Mouse (Mus musculus) cerebellum, adult 8-10 months (tissue): Measurements from ENCODE around the gene Gm20388.
A peak's percentile ranks its signal among the peaks of the same experiment; 100 is the strongest.
"Not testable (repeated sequence)": the region's sequence is repeated elsewhere in the genome, so short reads cannot be mapped to it uniquely, and the experiment has no call there.

Source experiments
- DNase-seq: peaks from one replicate; pipeline ENCODE4 v3.0.0; 2022

The Gm20388 gene

DNA sequence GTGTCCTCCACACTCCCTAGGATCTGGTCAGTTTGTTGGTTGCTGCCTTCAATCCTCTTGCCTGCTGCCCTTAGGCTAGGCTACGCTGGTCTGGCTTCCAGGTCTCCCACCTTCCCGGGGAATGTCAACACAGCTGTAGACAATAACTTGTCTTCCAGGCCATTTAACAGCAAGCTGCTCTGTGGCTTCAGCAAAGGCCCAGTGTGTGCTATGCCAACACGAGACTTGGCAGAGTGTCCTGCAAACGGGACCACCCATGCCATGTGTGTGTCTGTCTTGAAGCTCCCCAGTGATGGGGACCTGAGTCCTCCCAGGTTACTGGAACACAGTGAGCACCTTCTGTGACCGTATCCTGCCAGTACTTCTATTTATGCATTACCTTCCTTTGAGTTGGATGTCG lies 1493.2 kb downstream of the Gm20388 start:
- no peak for DNase-seq

DNA sequence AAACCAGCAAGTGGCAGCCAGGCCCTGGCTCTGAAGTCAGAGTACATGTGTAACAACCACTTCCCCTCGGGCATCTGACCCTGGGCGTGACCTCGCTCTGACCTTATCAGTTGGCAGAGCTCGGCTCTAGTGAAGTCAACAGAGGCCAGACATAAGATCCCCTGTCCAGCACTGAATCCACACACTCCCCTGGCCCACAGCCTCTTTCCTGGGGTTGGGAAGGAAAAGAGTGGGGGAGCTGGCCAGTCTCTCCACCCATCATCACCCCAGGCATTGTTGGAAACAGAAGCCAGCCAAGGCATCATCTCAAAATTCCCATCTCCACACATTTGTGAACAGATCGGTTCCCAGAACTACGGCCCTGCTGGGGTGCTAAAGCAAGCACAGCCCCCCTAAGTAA lies 1507.4 kb downstream of the Gm20388 start:
- DNase-seq, result no peak

DNA sequence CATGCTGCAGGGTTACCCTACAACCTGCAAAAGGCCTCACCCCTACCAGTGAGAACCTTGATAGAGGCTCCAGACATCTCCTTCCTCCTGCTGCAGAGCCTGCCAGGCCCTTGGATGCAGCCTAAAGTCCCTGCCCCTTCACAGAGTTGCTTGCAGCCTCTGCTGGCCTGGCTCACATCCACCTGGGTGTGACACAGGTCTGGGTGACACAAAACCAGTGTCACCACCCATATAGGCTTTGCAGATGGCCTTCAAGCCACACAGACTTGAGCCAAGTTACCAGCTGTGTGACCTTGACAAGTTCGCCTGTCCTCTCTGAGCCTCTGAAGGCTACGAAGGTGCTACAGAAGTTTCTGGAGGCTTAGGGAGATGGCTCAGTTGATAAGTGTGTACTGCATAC lies 1508.9 kb downstream of the Gm20388 start:
- DNase-seq, result no peak

DNA sequence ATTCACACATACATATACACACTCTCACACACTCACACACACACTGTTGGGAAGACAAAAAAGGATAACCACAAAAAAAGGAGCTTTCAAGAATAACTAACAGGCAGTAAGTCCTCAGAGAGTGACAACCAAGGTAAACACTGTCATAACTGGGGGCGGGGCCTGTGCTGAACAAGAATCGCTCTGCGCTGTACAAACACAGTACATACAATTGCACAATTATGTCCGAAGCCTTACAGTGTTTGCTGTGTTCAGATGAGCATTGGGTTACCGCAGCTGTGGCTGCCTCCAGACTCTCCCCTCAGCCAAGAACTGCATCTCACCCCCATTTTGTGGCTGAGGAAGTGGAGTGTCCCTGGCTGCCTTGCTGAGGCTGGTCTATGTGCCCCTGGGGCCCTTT lies 1510.4 kb downstream of the Gm20388 start:
- no peak for DNase-seq

DNA sequence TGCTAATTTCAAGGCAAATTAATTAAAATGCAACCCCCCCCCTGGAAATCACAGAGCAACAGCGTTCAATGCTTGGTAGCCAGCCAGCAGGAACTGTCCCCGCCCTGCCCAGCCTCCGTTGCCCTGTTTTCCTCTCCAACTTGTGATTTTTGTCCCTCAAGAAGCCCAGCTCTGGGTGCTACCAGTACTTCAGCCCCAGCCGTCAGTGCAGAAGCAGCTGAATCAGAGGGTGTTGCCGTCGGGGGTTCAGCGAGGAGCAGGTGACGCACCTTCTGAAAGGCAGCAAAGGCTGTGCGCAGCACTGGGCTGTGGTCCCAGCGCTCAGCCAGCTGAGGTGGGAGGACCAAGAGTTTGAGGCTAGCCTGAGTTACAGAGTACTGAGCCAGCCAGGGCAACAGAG lies 1513.4 kb downstream of the Gm20388 start:
- no peak for DNase-seq

DNA sequence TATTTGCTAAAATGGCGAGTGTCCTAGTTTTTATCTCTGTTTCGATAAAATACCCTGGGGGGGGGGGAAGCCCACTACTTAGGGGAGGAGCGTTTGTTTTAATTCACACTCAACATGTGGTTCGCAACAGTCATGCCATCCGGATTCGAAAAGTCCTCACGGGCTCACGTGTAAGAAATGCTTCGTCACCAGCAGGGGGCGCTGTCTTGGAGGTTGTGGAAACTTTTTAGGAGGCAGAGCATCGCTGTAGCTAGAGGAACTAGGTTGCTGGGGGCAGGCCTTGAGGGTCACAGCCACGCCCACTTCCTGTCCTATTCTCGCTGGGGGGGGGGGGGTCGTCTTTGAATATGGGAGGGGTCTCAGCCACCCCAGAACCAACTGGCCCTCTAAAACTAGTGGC lies 1514.0 kb downstream of the Gm20388 start:
- no peak for DNase-seq

DNA sequence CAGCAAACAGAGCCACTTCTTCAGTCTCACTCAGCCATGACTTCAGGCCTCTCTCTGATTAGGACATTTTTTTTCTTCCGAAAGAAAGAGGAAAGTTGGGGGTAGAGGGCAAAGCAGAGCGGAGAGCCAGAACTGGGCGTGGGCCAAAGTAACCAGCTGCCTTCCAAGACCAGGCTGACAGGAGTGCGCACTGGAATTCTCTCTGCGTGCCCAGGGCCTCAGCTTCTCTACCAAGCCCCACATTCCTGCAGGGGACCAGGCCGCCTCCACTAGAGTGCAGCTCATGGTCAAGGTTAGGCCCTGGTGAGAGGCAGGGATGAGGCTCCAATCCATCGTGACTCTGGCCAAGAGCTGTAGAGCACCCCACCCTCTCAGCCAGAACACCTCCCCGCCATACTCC lies 1520.9 kb downstream of the Gm20388 start:
- DNase-seq, result no peak

DNA sequence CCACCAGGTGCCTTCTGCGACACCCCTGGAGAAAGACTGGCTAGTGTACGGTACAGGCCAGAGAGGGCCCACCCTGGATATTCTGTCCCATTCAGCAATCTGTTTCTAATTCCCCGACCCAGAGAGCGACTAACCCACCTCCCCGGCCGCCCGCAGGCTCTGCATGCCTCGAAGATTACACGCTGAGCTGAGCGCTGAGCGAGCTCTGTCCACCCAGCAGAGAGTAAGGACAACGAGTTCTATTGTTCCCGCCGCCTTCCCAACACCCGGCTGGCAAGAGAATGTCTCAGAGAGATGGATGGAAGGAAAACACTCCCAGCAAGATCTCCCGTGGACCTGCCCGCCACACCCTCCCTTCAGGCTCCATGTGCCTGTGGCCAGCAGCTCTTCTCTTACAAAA lies 1522.8 kb downstream of the Gm20388 start:
- no peak for DNase-seq

DNA sequence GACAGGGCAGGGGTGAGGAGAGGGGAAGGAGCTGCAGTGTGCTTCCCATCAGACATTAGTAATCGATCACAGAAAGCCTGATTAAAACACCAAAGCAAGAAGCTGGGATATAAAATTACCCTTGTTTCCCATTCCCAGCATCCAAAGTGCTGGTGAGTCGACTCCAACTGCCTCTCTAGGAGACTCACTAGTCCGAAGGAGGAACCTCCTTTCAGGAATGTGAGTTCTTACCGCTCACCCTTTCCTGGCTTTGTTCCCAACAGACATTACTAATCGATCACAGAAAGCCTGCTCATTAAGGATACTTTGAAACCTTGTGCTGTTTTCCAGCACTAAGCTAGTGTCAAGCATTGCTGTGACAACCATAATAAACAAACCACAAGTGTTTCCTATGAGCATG lies 1526.0 kb downstream of the Gm20388 start:
- no peak for DNase-seq

DNA sequence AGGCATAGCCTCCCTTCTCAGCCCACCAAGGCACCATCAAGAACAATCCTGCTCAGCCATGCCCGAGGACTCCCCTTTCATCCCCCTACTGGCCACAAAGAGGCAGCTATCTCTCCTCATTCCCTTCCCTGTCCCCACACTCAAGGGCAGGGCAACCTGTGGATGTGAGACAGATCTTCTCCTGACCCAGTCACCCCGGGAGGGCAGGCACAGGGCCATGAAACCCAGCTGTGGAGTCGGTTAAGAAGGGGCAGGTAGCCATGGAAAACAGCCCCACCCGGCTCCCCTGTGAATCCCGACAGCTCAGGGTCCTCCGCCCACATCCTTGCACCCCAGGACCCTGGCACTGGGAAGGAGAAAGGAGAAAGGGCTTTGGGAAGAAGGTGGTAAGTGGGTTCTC lies 1526.9 kb downstream of the Gm20388 start:
- DNase-seq, result no peak

DNA sequence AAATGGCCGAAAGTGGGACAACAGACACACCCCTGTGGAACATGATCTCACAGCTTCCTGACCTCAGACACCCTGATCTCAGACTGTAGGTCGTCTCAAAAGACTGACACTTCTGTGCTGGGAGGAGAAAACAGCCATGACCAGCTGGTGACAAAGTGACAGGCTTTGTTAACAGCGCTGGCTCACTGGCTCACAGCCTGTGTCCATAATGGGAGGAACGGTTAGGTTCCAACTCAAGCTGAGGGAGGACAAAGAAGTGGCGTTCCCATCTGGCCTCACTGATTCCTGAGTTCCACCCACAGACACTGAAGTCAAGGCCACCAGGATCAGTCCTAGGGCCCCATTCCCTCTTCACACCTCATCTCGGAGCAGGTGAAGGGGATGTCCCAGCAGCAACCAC lies 1527.5 kb downstream of the Gm20388 start:
- DNase-seq, result peak; percentile 53

DNA sequence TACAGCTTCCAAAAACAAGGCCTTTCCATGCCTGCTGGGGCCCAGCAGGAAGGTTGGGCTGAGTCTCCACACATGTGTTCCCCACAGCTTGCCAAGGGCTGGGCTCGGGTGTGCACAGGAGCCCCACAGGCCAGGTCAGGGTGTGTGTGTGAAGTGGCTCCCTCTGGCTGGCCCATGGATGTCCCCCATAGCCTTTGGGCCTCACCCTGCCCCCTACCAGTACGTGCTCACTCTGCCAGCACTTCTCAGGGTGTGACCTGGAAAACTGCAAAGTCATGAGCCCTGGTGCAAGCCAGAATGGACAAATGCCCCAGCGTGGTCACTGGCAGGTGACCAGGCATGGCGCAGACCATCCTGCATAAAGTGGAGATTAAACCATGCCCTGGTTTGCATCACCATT lies 1528.7 kb downstream of the Gm20388 start:
- peak; percentile 48 for DNase-seq

DNA sequence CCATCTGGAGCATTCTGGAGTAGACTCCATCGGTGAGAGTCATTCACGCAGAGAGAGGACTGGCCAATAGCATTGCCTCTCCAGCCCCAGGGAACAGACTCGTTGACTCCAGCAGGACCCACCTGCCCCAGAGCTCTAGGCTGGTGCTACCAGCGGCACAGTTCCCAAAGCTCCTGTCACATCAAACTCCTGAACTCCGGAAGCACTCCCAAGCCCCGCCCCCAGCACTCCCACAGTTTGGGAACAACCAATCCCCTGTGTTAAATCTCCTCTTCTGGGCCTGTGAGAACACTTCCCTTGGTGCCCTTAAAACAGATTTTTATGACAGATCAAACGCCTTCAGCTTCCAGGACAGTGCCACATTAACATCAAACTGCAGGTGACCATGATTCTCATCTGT lies 1532.7 kb downstream of the Gm20388 start:
- DNase-seq, result no peak

DNA sequence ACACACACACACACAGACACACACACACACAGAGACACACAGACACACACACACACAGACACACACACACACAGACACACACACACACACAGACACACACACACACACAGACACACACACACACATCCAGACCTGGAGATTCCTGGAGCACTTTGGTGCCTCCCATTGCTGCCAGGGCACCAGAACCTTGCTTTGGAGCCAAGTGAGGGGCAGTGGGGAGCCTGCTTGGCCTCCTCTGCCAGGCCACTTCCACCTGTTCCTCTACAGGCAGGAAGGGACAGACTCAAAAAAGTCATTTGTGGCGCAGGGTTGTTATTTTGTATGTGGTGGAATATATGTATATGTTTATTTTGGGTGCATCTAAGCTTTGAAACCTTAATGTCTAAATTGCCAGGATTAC lies 1533.9 kb downstream of the Gm20388 start:
- not testable (repeated sequence) for DNase-seq

DNA sequence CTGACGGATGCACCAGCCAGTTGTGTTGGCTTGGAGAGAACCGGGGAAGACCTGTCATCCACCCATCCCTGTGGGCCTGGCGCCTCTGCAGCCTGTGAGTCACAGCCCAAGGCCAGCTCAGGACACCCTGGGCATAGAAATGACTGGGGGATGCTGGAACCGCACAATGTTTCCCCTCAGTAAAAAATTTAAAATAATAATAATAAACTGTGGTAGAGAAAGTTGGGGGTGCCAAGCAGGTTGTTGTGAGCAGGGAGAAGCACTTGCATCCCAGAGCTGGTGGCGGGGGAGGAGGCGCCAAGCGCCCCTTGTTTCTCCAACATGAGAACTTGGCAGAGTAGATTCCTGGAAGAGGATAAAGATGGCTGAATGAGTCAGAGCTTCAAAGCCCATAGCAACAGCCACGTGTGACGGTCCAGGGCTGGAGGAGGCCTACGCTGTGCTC lies 1534.4 kb downstream of the Gm20388 start:
- no peak for DNase-seq

DNA sequence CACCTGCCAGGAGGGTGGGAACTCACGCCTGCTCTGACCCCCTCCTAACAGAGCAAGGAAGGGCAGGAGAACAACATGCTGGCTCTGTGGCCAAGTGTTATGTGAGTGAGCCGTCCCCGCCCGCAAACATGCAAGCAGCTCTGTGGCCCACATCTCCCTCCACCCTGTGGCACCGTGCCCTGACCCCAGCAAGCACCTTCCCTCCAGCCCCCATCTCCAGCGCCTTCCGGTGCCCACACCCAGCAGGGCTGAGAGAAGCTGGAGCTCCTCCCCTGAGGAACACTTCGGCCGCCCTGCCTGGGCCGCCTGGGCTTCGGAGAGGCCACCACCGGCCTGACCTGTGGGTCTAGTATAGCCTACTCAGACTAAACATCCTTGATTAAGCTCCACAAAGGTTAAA lies 1535.5 kb downstream of the Gm20388 start:
- no peak for DNase-seq

DNA sequence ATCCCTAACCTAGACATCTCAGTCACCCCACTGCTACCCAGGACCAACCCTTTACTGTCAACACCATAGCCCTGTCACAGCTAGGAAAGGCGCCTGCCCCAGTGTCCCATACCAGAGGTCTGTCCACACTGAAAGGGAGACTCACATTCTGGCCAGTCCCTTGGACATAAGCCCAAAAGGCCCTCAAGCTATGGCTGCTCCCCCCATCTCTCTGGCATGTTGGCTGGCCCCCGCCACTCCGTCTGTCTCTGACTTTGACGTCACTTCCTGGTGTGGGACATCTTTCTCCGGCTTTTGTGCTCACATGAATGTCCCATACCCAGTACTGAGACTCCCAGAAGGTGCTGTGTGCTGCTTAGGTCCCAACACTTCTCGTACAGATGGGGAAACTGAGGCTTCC lies 1536.2 kb downstream of the Gm20388 start:
- DNase-seq, result no peak

DNA sequence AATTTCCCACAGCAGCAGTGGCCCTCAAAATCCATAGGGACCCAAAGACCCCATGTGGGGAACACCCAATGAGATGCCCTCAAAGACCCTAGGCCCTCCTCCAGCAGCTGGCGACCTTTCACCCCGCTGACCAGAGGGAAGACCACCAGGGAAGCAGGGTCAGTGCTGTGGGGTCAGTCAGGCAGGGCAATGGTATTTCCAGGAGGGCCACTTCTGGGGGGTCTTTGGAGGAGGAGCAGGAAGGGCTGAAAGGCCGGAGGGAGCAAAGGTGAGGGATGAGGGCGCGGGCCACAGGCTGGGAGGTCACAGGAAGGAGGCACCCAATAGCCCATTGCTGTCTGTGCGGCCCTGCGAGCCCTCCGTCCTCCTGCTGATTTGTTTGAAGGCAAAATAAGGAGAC lies 1539.6 kb downstream of the Gm20388 start:
- no peak for DNase-seq

DNA sequence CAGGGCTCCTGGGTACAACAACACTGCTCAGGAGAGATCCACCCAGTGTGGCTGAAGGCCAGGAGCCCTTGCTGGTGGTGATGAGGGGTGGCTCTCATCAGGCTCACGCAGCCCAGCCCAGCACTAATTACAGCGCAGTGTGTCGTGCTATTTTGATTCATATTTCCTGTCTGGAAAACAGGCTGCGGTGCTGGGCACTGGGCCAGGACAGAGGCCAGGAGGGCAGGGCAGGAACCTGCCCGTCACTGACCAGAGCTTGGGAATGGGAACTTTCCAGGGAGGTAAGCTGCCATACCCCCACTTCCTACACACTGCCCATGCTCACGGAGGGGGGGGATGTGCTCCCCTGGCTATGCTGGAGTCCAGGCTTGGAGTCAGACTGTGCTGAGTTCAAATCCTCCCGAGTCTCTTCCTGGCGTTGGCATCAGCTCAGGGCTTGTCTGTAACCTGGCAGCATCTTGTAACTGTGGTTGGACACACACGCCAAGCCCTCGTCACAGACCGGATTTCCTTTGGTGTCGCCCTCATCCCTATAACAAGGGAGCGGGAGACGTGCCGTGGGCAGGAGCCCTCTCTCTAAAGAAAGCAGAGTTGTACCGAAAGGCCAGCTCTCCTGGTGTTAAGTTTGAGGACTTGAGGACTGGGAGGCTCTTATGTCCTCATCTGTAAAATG lies 1540.9 kb downstream of the Gm20388 start:
- no peak for DNase-seq

DNA sequence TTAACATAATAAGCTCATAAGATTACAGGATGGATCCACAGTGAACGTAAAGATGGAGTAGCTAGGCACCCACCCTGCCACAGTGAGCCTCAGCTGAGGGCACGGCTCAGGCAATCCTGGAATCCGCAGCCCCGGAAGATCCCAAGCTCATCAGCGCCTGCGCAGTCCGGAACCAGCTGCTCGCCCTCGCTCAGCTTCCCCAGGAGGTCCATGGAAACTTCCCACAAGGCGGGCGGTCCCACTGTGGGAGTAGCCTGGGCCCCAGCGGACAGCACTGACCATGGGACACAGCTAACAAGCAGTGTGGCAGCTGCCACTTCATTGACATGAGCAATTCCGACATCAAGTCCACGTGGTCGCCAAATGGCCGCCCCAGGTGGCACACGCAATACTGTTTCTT lies 1544.1 kb downstream of the Gm20388 start:
- no peak for DNase-seq

DNA sequence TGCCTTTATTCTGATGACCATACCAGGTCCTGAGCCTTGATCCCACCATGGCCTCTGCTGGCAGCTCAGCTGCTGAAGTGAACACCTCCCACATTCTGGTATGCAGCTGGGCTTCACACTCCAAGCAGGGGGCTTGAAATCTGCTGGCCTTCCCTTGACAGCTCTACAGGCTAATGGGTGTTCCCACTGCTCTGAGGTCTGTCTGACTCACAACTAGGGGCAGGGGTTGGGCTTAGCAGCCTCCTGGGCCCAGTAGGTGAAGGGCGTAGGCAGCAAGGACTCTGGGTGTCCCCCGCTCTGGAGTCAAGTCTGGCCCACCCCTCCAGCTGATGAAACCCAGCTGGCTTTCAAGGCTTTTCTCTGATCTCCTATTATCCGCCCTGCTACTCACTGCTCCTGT lies 1550.6 kb downstream of the Gm20388 start:
- DNase-seq, result no peak

DNA sequence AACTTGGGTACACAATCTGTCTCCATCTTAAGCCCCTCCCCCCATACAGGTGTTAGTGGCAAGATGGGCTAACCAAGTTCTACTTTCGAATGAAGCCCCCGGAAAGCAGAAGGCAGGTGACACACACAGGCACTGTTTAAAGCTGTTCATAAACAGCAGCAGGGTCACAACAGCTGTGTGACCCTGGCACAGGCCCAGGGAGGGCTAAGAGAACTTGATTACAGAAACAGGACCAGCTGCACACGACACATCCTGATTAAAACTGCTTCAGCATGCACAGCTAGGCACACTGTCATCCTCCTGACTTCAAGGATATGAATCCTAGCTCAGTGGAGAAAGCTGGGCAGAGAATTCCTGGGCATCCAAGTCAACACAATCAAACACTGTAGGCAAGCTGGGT lies 1551.5 kb downstream of the Gm20388 start:
- no peak for DNase-seq

DNA sequence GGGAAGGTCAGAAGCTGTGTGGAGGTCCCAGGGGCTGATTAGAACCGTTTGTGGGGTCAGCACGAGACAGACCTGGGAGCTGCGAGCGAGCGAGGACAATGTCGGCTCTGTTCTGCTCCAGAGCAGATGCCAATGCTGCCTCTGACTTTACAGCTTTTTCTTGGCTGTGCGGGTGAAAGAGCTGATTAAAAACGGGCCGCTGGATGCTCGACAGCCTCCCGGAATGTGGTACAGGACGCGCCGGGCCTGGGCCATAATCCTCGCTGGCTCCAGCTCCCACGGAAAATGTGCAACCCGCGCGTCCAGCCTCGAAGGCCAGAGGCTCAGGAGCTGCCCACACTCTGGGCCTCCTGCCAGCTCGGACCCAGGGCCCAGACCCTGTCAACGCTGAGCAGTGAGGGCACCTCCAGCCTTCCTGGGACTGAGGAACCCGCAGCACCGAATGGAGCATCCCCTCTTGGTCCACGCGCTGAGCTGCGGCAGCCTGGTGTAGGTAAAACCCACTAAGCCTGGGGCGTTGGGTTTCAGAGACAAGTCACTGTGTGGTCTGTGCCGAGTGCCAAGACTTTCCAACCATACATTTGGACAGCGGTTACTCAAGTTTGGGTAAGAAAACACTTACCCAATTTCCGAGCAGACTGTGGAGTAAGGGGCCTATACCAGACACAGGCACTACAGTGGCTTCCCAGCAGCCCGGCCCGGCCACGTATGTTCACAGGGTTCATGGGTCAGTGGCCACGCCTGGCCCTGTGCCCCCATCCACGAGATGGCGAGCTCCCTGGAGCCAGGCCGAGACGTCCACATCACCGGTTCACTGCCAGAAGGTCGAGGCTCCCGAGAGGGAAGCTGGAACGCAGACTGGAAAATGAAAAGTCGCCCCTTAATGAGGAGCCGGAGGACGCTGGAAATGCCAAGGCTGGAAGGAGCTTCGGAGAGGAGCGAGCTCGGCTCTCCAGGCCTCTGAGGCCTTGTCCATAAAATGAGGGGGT lies 1557.7 kb downstream of the Gm20388 start:
- no peak for DNase-seq

DNA sequence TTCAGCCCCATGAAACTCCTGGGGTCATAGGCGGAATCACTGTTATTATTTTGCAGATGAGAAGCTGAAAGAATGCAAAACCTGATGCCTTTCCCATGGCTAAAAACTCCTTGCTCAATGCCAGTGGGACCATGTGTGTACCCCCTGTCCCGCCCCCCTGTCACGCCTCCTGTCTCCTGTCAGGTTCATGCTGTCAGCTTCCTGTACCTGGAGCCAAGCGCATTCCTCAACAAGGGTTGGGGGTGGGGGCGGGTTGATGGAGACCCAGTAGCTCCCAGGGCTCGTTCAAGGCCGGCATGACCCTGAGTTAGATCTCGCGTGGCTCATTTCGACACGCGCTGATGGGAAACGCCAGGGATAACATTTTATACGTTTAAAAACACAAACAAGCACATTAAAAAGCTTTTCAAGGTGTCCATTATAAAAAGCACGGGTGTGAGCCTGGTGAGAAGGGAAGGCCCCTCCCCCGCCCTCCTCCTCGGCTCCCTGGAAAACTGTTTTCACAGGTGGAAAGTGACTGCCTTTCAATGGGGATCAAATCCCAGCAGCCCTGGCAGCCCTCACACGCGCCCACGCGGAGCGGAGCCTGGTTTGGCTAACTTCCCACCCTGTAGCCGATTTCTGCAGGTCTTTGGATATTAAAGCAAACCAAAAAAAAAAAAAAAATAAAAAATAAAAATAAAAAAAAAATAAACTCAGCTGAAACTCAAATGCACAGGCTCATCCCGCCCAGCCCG lies 1563.7 kb downstream of the Gm20388 start:
- no peak for DNase-seq
